Mouse (Mus musculus): ENCODE results near the gene Sh3bgrl3.
"Not testable (repeated sequence)": the region's sequence is repeated elsewhere in the genome, so short reads cannot be mapped to it uniquely, and the experiment has no call there.

The Sh3bgrl3 gene

GRCm38 (mm10) chr4:134128221-134128982 is at the start of gene Sh3bgrl3:
Gene Sh3bgrl3 (minus strand): TSS chr4:134128789.
- DNase-seq = peak; percentile 77

- DNase-seq = no peak
These were observed 43.8 kb upstream of the Sh3bgrl3 start for GRCm38 (mm10) chr4:134172391-134172790.

GRCm38 (mm10) chr4:134166906-134167305 is 38.3 kb upstream of the Sh3bgrl3 start:
- no peak for DNase-seq

GRCm38 (mm10) chr4:134165548-134166465 is 37.2 kb upstream of the Sh3bgrl3 start:
- no peak for DNase-seq

GRCm38 (mm10) chr4:134165024-134165423 is 36.4 kb upstream of the Sh3bgrl3 start:
- DNase-seq = no peak

- DNase-seq = no peak
These were observed 36.0 kb upstream of the Sh3bgrl3 start for GRCm38 (mm10) chr4:134164591-134164990.

GRCm38 (mm10) chr4:134160071-134160470 is 31.5 kb upstream of the Sh3bgrl3 start:
- DNase-seq = peak; percentile 33

- DNase-seq = no peak
These were observed 30.2 kb upstream of the Sh3bgrl3 start for GRCm38 (mm10) chr4:134158774-134159173.

- no peak for DNase-seq
These were observed 29.0 kb upstream of the Sh3bgrl3 start for GRCm38 (mm10) chr4:134157558-134157957.

- no peak for DNase-seq
These were observed 28.2 kb upstream of the Sh3bgrl3 start for GRCm38 (mm10) chr4:134156744-134157143.

- no peak for DNase-seq
These were observed 27.4 kb upstream of the Sh3bgrl3 start for GRCm38 (mm10) chr4:134155961-134156465.

GRCm38 (mm10) chr4:134155531-134155930 is 26.9 kb upstream of the Sh3bgrl3 start:
- DNase-seq = no peak

- DNase-seq = no peak
These were observed 25.8 kb upstream of the Sh3bgrl3 start for GRCm38 (mm10) chr4:134154354-134154753.

- no peak for DNase-seq
These were observed 25.1 kb upstream of the Sh3bgrl3 start for GRCm38 (mm10) chr4:134153656-134154055.

GRCm38 (mm10) chr4:134152112-134152511 is 23.5 kb upstream of the Sh3bgrl3 start:
- no peak for DNase-seq

GRCm38 (mm10) chr4:134149389-134149788 is 20.8 kb upstream of the Sh3bgrl3 start:
- no peak for DNase-seq

GRCm38 (mm10) chr4:134144297-134144696 is 15.7 kb upstream of the Sh3bgrl3 start:
- DNase-seq = not testable (repeated sequence)

- no peak for DNase-seq
These were observed 10.3 kb upstream of the Sh3bgrl3 start for GRCm38 (mm10) chr4:134138857-134139256.

- no peak for DNase-seq
These were observed 7.8 kb upstream of the Sh3bgrl3 start for GRCm38 (mm10) chr4:134136280-134136926.

- DNase-seq = no peak
These were observed 4.0 kb upstream of the Sh3bgrl3 start for GRCm38 (mm10) chr4:134132519-134133095.

- DNase-seq = no peak
These were observed 3.5 kb upstream of the Sh3bgrl3 start for GRCm38 (mm10) chr4:134132117-134132516.

- no peak for DNase-seq
These were observed 893 bp upstream of the Sh3bgrl3 start for GRCm38 (mm10) chr4:134129482-134129881.

- no peak for DNase-seq
These were observed 384 bp upstream of the Sh3bgrl3 start for GRCm38 (mm10) chr4:134128983-134129362.

Data from cerebellum, adult 8-10 months (tissue).